Comparison of ENCODE assay signal across 8 mouse cellular contexts in the genomic region with DNA sequence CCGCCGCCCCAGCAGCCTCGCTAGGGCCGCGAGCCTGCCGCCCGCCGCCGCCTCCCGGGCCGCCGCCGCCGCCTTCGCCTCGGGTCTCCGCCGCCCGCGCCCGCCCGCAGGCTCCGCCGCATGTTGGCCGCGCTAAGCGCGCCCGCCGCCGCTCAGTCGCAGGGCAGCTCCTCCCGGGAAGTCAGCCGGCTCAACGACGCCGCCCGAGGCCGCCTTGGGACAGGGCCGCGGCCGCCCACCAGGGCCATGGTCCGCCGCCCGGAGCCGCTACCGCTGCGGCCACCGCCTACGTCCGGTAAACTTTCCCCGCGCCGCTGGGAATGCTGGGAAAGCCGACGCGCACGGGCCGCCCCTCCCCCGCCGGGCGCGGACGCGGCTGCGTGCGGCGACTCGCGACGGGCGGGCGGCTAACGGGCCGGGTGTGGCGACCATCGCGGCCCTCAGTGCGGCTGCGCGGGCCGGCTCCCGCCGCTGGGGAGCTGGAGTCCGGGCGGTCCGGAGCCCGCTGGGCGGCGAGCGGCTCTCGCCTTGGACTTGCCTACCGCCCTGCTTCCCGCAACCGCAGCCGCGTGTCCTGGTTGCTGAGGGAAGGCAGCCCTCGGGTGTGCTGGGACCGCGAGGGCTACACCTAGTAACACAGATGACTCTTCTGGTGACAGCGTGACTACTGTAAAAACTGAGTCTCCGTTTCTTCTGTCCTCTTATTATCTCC. TPM values are rescaled to one million over a fixed set of nuclear protein-coding genes. Genes with fewer than 3 reads are reported as not detected.
DNase-seq lines count a peak whose midpoint lies in the region; ATAC-seq lines count a peak whose summit lies in the region.

Sav1 (minus strand) TSS at position 217 of the 712 bp plus-strand sequence.

- H3K4me1 ChIP-seq in hindbrain, embryonic 12.5 days, result peaks cover 13% of the 10 kb centered on the region

- peak; percentile 60 for DNase-seq in R1 (ENCODE audit: low read depth, low spot score)
- peak; percentile 84 to 90 for DNase-seq in cerebellum, postnatal 14 days
- DNase-seq in frontal cortex, postnatal 14 days (ENCODE audit: low spot score in 2 of 2), result peak; percentile 59 to 79
- DNase-seq in layer of hippocampus, postnatal 14 days (ENCODE audit: low spot score in 2 of 2), result peak; percentile 84
- peak; percentile 92 for DNase-seq in lung, postnatal 10 days
- DNase-seq in ovary, postnatal 14 days (ENCODE audit: low spot score), result peak; percentile 81
- peak; percentile 69 for DNase-seq in thymus, postnatal 14 days

- peak within 1 kb of the TSS; percentile 89 for H3K4me3 ChIP-seq in hindbrain, embryonic 12.5 days

- H3K36me3 ChIP-seq in hindbrain, embryonic 12.5 days, result peaks cover 20% of the 10 kb centered on the region; the same call in 1 of the 2 replicates

- peak within 1 kb of the TSS; percentile 77 for H3K4me2 ChIP-seq in hindbrain, embryonic 12.5 days (replicated peaks)

- H3K27me3 ChIP-seq in hindbrain, embryonic 12.5 days, result no peaks in the 10 kb centered on the region; the same call in 1 of the 2 replicates

- peak within 1 kb of the TSS; percentile 92 for H3K27ac ChIP-seq in hindbrain, embryonic 12.5 days

- H3K9ac ChIP-seq in hindbrain, embryonic 12.5 days, result peak within 1 kb of the TSS; percentile 94

- under 1% methylated on average over 83 of the region's 102 CpGs for WGBS in hindbrain, embryonic 12.5 days

- peak; percentile 94 for ATAC-seq in hindbrain, embryonic 12.5 days (ENCODE audit: low FRiP score)

- H3K9me3 ChIP-seq in hindbrain, embryonic 12.5 days (replicated peaks), result no peaks in the 10 kb centered on the region

RNA-seq across cellular contexts. Expression of gene Sav1, which starts in this region (rescaled TPM):
- 8.9 and 9.0 TPM in 2 replicates for polyA plus RNA-seq in hindbrain, embryonic 12.5 days (2016; fragmentation: Nextera tagmentation; extraction: Ambion mirVana)
- 10 to 100 TPM; 16.9 to 19.6 TPM for total RNA-seq in layer of hippocampus, postnatal 14 days (2021)

Comparison
In these comparisons a context has a peak if more than half of its experiments do, and no peak if none do; other contexts are left out.
1. Peak in every context shown above with its lines: DNase-seq, ATAC-seq, H3K4me3 ChIP-seq and H3K27ac ChIP-seq.